7 mouse cellular contexts compared by ENCODE assay signal in the genomic region with DNA sequence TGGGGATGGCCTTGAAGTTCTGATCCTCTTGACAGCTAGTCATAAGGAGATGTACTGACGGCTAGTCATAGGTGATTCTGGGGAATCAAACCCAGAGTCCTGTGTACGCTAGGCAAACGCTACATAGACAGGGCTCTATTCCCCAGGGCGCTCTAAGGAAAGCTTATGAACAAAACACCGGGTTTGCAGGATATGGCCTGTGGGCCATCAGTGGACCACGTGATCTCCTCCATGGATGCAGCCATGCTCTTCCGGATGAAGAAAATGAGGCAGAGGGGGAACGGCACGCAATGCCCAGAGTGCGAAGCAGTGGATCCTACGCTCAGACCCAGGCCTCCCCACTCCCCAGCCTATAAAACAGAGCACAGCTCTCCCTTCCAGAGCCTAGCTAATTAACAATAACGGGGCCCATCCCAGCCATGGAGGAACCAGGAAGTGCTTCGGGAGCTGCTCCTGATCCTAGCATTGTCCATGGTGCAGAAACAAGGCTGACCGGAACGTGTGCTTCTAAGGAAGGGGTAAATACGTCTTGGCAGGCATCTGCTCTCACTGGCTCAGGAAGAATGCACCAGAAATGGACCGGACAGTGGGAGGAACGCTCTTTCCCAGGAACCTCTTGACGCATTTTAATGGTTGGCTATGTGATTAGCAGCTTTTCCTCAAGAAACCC. TPM values are rescaled to one million over a fixed set of nuclear protein-coding genes. Genes with fewer than 3 reads are reported as not detected.
DNase-seq lines count a peak whose midpoint lies in the region; ATAC-seq lines count a peak whose summit lies in the region.

No protein-coding gene starts in this region.

- no peaks in the 10 kb centered on the region for H3K36me3 ChIP-seq in kidney, embryonic 15.5 days
- H3K36me3 ChIP-seq in embryonic facial prominence, embryonic 10.5 days (replicated peaks): no peaks in the 10 kb centered on the region
- H3K36me3 ChIP-seq in heart, embryonic 14.5 days (ENCODE audit: control insufficient read depth, insufficient read depth, low read length): no peaks in the 10 kb centered on the region

- no peak for ATAC-seq in kidney, embryonic 15.5 days (replicated peaks; ENCODE audit: low FRiP score)
- no peak for ATAC-seq in heart, embryonic 14.5 days (ENCODE audit: insufficient number of reproducible peaks, insufficient read depth, low FRiP score, low read depth)

- H3K27ac ChIP-seq in kidney, embryonic 15.5 days: peak overlapping the region; percentile 81
- peak overlapping the region; percentile 36 for H3K27ac ChIP-seq in embryonic facial prominence, embryonic 10.5 days (replicated peaks)
- peak overlapping the region; percentile 53 to 55; a peak in 3 of 4 replicates for H3K27ac ChIP-seq in heart, embryonic 14.5 days (replicated peaks in 1 of 2; ENCODE audit: control insufficient read depth in 1 of 2, insufficient read depth in 1 of 2, low read depth in 2 of 2, low read length in 2 of 2)

- no peak overlapping the region for H3K9ac ChIP-seq in kidney, embryonic 15.5 days
- no peak overlapping the region for H3K9ac ChIP-seq in heart, embryonic 14.5 days (ENCODE audit: low read length)

- no peak overlapping the region for H3K4me3 ChIP-seq in kidney, embryonic 15.5 days (replicated peaks)
- H3K4me3 ChIP-seq in embryonic facial prominence, embryonic 10.5 days: no peak overlapping the region
- H3K4me3 ChIP-seq in heart, embryonic 14.5 days (ENCODE audit: control insufficient read depth in 1 of 2, insufficient read depth in 1 of 2, low read depth in 1 of 2, low read length in 2 of 2): no peak overlapping the region

- H3K9me3 ChIP-seq in kidney, embryonic 15.5 days (replicated peaks): no peaks in the 10 kb centered on the region
- H3K9me3 ChIP-seq in embryonic facial prominence, embryonic 10.5 days: no peaks in the 10 kb centered on the region
- H3K9me3 ChIP-seq in heart, embryonic 14.5 days (ENCODE audit: control insufficient read depth, low read length): 0 out of 2 replicates have a peak, but pooled peaks cover 4% of the 10 kb centered on the region

- 72% methylated on average over 19 of the region's 19 CpGs for WGBS in kidney, embryonic 15.5 days
- WGBS in embryonic facial prominence, embryonic 10.5 days: 83% methylated on average over 19 of the region's 19 CpGs
- 68% methylated on average over 19 of the region's 19 CpGs for WGBS in heart, embryonic 14.5 days

- DNase-seq in kidney, postnatal 10 days: no peak
- DNase-seq in embryonic facial prominence, embryonic 10.5 days (ENCODE audit: low spot score): no peak
- DNase-seq in lung, postnatal 14 days: peak; percentile 34
- DNase-seq in urinary bladder, postnatal 10 days (ENCODE audit: low spot score): no peak
- no peak for DNase-seq in urinary bladder, postnatal 4 days (ENCODE audit: low spot score in 2 of 2)

- peaks cover 33% of the 10 kb centered on the region for H3K4me1 ChIP-seq in kidney, embryonic 15.5 days
- H3K4me1 ChIP-seq in embryonic facial prominence, embryonic 10.5 days: peaks cover 32% of the 10 kb centered on the region
- peaks cover 19 to 25% of the 10 kb centered on the region in 2 experiments for H3K4me1 ChIP-seq in heart, embryonic 14.5 days (ENCODE audit: control insufficient read depth in 2 of 2, insufficient read depth in 2 of 2, low read length in 2 of 2)

- no peak overlapping the region for H3K4me2 ChIP-seq in kidney, embryonic 15.5 days
- no peak overlapping the region for H3K4me2 ChIP-seq in heart, embryonic 14.5 days (ENCODE audit: low read length)

- H3K27me3 ChIP-seq in kidney, embryonic 15.5 days: no peaks in the 10 kb centered on the region
- no peaks in the 10 kb centered on the region for H3K27me3 ChIP-seq in embryonic facial prominence, embryonic 10.5 days (replicated peaks; ENCODE audit: low read depth, poor library complexity, severe bottlenecking)
- H3K27me3 ChIP-seq in heart, embryonic 14.5 days (ENCODE audit: control insufficient read depth, insufficient read depth, low read length): no peaks in the 10 kb centered on the region

RNA-seq across cellular contexts. Expression of gene Pdgfb, which starts 36.5 kb away (rescaled TPM):
- 3.8 and 5.1 TPM in 2 replicates for polyA plus RNA-seq in kidney, embryonic 15.5 days (2015; fragmentation: Nextera tagmentation; extraction: Ambion mirVana)
- 1.4 and 1.6 TPM in 2 replicates for polyA plus RNA-seq in embryonic facial prominence, embryonic 10.5 days (2016; fragmentation: Nextera tagmentation; extraction: Ambion mirVana)
- 4.9 and 5.2 TPM in 2 replicates for polyA plus RNA-seq in heart, embryonic 14.5 days (2014; fragmentation: Nextera tagmentation; extraction: Ambion mirVana)

RNA-seq across cellular contexts. Expression of gene Syngr1, which starts 39.9 kb away (rescaled TPM):
- polyA plus RNA-seq in kidney, embryonic 15.5 days (2015; fragmentation: Nextera tagmentation; extraction: Ambion mirVana): 10.9 and 11.2 TPM in 2 replicates
- polyA plus RNA-seq in embryonic facial prominence, embryonic 10.5 days (2016; fragmentation: Nextera tagmentation; extraction: Ambion mirVana): 5.9 and 7.0 TPM in 2 replicates
- polyA plus RNA-seq in heart, embryonic 14.5 days (2014; fragmentation: Nextera tagmentation; extraction: Ambion mirVana): 40.7 and 44.5 TPM in 2 replicates

RNA-seq across cellular contexts. Expression of gene Rpl3, which starts 40.4 kb away (rescaled TPM):
- polyA plus RNA-seq in kidney, embryonic 15.5 days (2015; fragmentation: Nextera tagmentation; extraction: Ambion mirVana): 1,112 and 1,115 TPM in 2 replicates
- 1,034 and 1,049 TPM in 2 replicates for polyA plus RNA-seq in embryonic facial prominence, embryonic 10.5 days (2016; fragmentation: Nextera tagmentation; extraction: Ambion mirVana)
- 763 and 822 TPM in 2 replicates for polyA plus RNA-seq in heart, embryonic 14.5 days (2014; fragmentation: Nextera tagmentation; extraction: Ambion mirVana)
